Mouse (Mus musculus): ENCODE measurements around the gene Myocd. TPM values are rescaled to one million over a fixed set of nuclear protein-coding genes. Genes with fewer than 3 reads are reported as not detected.

The Myocd gene
- total and polyA plus RNA-seq, 2 experiments from 2014 or later, result 0.11 to 0.20 TPM

DNA sequence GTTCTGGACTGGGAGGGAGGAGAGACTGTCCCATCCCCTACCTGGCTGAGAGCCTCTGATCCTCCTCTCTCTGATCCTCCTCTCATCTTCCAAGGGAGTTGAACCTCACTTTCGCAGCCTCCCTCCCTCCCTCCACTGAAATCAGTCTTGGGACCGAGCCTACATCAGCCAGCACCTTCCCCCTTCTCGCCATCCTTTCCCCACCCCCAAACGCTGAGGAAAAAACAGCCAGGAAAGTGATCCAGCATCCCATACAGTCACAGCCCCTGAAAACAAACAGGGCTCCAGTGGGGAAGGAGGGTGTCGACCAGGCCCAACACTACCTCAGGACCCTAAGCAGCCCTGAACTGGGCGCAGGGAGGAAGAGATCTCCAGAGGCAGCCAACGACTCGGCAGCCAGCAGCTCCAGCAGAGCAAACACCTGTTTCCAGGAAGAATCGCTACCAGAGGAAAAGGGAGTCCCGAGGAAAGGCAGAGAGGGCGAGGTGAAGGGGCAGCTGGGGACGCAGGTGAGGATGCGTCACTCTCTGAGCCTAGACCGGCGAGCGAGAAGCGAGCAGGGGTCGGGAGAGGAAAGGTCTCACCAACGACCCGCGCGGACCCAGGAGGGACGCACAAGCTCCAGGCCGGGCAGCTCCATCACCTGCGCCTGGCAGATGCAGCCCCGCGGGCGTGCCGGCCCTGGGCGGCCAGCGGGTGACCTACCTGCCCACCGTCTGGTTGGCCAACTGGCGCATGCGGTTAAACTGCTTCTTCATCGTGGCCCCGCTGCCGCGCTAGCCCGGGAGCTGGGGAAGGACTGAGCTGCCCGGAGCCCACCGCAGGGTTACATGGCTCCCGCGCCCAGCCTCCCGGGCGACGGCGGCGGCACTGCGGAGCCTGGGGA lies 107.7 kb downstream of the Myocd start:
- H3K9me3 ChIP-seq (ENCODE audit: low read length), result no peaks in the 10 kb centered on the region
- 1% methylated on average over 38 of the region's 49 CpGs for WGBS
- H3K9ac ChIP-seq (replicated peaks; ENCODE audit: low read length, poor library complexity, severe bottlenecking), result peak overlapping the region; percentile 87
- H3K4me1 ChIP-seq (ENCODE audit: insufficient read depth, low read length), result peaks cover 14% of the 10 kb centered on the region; the same call in 1 of the 2 replicates
- H3K36me3 ChIP-seq (ENCODE audit: insufficient read depth, low read length), result no peaks in the 10 kb centered on the region
- peak; percentile 18 for DNase-seq (ENCODE audit: low spot score)
- H3K27ac ChIP-seq (ENCODE audit: low read depth, low read length), result peak overlapping the region; percentile 77
- H3K4me3 ChIP-seq (ENCODE audit: low read depth, low read length), result peak overlapping the region; percentile 91
- TF ChIP-seq CTCF (IDR thresholded peaks at IDR 0.05), result no peak
- peak overlapping the region; percentile 83 for H3K4me2 ChIP-seq (ENCODE audit: low read depth, low read length, poor library complexity, severe bottlenecking)
- no peaks in the 10 kb centered on the region for H3K27me3 ChIP-seq (ENCODE audit: insufficient read depth, low read length)
- peak; percentile 64 for ATAC-seq (ENCODE audit: low FRiP score)

DNA sequence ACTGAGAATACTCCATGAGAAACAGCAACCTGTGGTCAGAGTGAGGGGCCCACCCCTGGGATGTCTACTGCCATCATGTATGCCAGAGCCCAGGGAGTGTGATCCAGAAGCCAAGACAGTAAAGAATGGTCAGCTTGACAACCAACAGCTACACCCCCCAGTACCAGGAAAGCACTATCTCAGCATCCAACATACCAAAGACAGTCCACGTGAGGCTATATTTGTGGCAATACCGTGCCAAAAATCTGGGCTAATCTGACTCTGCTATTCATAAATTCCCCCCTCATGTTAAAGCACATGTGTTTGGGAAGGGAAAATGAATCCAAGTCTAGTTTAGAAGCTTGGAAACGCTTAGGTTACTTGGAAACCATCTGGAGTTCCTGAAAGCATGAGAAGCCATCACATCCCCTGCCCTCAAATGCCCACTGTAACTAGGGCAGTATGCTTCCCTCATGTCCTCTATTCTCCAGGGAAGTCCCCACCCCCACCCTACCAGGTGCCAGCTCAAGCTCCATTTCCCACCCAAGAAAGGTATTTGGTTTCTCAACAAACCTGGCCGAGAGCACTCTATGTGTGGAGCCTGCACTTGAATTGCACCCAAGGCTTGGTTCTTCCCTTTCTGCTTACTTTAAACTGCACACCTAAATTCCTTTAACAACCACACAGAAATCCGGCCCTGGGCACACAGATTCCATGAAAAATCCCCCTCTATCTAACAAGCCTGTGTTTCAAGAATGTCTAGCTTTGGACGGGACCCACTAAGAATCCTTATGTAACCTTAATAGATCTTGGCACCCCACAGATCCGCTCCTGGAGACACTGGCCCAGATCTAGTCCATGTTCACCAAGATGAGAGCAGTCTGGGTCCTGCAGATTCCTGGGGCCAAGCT lies 108.6 kb downstream of the Myocd start:
- no peak for ATAC-seq (ENCODE audit: low FRiP score)
- TF ChIP-seq CTCF (IDR thresholded peaks at IDR 0.05), result no peak

DNA sequence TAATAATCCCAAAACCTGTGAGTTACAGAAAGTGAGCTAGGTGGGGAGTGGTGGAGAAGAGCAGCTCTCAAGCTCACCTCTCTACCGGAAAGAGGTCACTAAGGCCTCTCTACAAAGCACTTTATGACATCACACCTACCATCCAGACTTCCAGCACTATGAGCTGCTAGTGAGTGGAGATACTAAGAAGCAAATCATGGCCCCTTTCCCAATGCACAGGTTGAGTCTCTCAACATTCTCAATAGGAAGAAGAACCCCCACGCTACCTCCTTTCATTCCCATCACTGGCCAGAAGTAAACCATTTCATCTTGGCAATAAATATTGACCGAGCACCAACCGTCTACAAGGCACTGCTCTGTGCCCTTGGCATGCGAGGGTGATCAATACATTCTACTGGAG lies 110.0 kb downstream of the Myocd start, which contains the start of gene 1700086D15Rik:
TSS of gene 1700086D15Rik (minus strand) at position 101 of the 400 bp plus-strand sequence.
- ATAC-seq (ENCODE audit: low FRiP score) (no peak), DNase-seq (ENCODE audit: low spot score) (no peak)
- Histone ChIP-seq H3K27ac (ENCODE audit: low read depth, low read length) (no peak within 1 kb of the TSS), H3K4me2 (ENCODE audit: low read depth, low read length, poor library complexity, severe bottlenecking) (peak within 1 kb of the TSS; percentile 83; the same call in 1 of the 2 replicates), H3K9me3 (ENCODE audit: low read length) (no peaks in the 10 kb centered on the region), H3K4me3 (ENCODE audit: low read depth, low read length) (0 out of 2 replicates have a peak within 1 kb of the TSS, but pooled peaks have one; percentile 91), H3K4me1 (ENCODE audit: insufficient read depth, low read length) (peaks cover 14% of the 10 kb centered on the region; the same call in 1 of the 2 replicates), H3K9ac (replicated peaks; ENCODE audit: low read length, poor library complexity, severe bottlenecking) (no peak within 1 kb of the TSS), H3K27me3 (ENCODE audit: insufficient read depth, low read length) (no peaks in the 10 kb centered on the region), H3K36me3 (ENCODE audit: insufficient read depth, low read length) (no peaks in the 10 kb centered on the region)
- 96% methylated on average over 5 of the region's 5 CpGs for WGBS
- TF ChIP-seq CTCF (IDR thresholded peaks at IDR 0.05), result no peak

More for the DNA sequence above, 108.6 kb downstream of the Myocd start:
- 55% methylated on average over 7 of the region's 7 CpGs for WGBS
- Histone ChIP-seq H3K9me3 (ENCODE audit: low read length) (no peaks in the 10 kb centered on the region), H3K9ac (replicated peaks; ENCODE audit: low read length, poor library complexity, severe bottlenecking) (peak overlapping the region; percentile 87), H3K4me1 (ENCODE audit: insufficient read depth, low read length) (peaks cover 14% of the 10 kb centered on the region; the same call in 1 of the 2 replicates), H3K36me3 (ENCODE audit: insufficient read depth, low read length) (no peaks in the 10 kb centered on the region), H3K4me2 (ENCODE audit: low read depth, low read length, poor library complexity, severe bottlenecking) (peak overlapping the region; percentile 83), H3K27me3 (ENCODE audit: insufficient read depth, low read length) (no peaks in the 10 kb centered on the region), H3K27ac (ENCODE audit: low read depth, low read length) (no peak overlapping the region), H3K4me3 (ENCODE audit: low read depth, low read length) (peak overlapping the region; percentile 91)
- DNase-seq (ENCODE audit: low spot score), result no peak

DNA sequence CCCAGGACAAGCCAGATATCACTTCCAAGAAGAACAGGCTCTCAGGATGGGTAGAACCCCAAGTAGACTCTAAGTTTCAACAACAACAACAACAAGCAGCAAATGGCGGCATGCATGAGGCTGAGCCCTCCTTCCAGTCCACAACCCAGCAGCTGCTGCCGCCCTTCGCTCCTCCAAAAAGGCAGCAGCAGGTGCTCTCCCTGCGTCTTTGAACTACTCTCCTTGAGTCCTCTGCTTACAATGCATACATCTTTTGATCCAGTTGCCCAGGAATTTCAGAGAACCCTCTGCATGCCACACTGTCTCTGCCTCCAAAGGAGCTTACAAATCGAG lies 111.2 kb downstream of the Myocd start:
- Histone ChIP-seq H3K4me3 (ENCODE audit: low read depth, low read length) (no peak overlapping the region), H3K27ac (ENCODE audit: low read depth, low read length) (no peak overlapping the region), H3K4me1 (ENCODE audit: insufficient read depth, low read length) (peaks cover 14% of the 10 kb centered on the region; the same call in 1 of the 2 replicates), H3K9ac (replicated peaks; ENCODE audit: low read length, poor library complexity, severe bottlenecking) (no peak overlapping the region), H3K36me3 (ENCODE audit: insufficient read depth, low read length) (no peaks in the 10 kb centered on the region), H3K9me3 (ENCODE audit: low read length) (no peaks in the 10 kb centered on the region), H3K4me2 (ENCODE audit: low read depth, low read length, poor library complexity, severe bottlenecking) (no peak overlapping the region), H3K27me3 (ENCODE audit: insufficient read depth, low read length) (no peaks in the 10 kb centered on the region)
- 93% methylated on average over 5 of the region's 5 CpGs for WGBS
- no peak for DNase-seq (ENCODE audit: low spot score)
- no peak for TF ChIP-seq CTCF (IDR thresholded peaks at IDR 0.05)
- ATAC-seq (ENCODE audit: low FRiP score), result no peak

DNA sequence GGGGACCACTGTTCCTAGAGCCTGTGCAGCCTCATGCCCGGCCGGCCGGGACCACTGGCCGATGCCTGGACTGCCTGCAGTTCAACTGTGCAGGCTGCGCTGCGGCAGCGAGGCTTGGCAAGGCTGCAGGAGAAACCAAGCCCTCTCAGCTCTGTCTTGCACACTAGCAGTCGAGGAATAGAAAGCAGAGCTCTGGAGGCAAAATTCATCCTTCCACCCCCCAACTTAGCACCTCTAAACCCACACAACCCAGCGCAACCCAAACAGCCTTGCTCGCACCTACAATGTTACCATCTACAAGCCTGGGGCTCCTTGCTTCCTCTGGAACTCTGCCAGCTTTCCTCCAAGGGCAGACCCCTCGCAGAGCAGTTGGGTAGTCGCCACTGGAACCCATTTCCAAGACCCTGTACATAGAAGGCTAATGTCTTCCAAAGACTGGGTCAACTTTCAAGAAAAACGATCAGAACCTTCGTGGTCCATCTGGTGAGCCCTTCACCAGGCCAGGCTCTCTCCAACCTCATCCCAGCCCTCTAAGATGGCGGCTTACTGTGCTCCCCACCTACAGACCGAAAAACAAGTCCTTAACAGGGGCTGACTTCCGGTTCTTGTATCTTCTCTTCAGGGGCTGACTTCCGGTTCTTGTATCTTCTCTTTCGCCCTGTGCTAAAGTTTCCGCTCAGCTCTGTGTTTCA lies 111.7 kb downstream of the Myocd start:
- Histone ChIP-seq H3K4me1 (ENCODE audit: insufficient read depth, low read length) (peaks cover 14% of the 10 kb centered on the region; the same call in 1 of the 2 replicates), H3K9ac (replicated peaks; ENCODE audit: low read length, poor library complexity, severe bottlenecking) (no peak overlapping the region), H3K36me3 (ENCODE audit: insufficient read depth, low read length) (no peaks in the 10 kb centered on the region), H3K4me3 (ENCODE audit: low read depth, low read length) (no peak overlapping the region), H3K4me2 (ENCODE audit: low read depth, low read length, poor library complexity, severe bottlenecking) (no peak overlapping the region), H3K27ac (ENCODE audit: low read depth, low read length) (no peak overlapping the region), H3K27me3 (ENCODE audit: insufficient read depth, low read length) (no peaks in the 10 kb centered on the region), H3K9me3 (ENCODE audit: low read length) (no peaks in the 10 kb centered on the region)
- DNase-seq (ENCODE audit: low spot score), result no peak
- WGBS, result 93% methylated on average over 20 of the region's 20 CpGs
- TF ChIP-seq CTCF (IDR thresholded peaks at IDR 0.05), result no peak
- ATAC-seq (ENCODE audit: low FRiP score), result no peak

Measured in midbrain, postnatal 0 days (tissue).